Mouse (Mus musculus) liver, embryonic 13.5 days (tissue): ENCODE results near the gene Rhobtb1. TPM values are rescaled to one million over a fixed set of nuclear protein-coding genes. Genes with fewer than 3 reads are reported as not detected.
A peak's percentile ranks its signal among the peaks of the same experiment; 100 is the strongest.

Experiments
- ATAC-seq: fragments of 200-750 bp; cut with Nextera tagmentation; 2 replicates; pipeline ENCODE4 v1.8.0; 2017; ENCODE audit warnings: low read depth, mild to moderate bottlenecking, moderate number of reproducible peaks, moderate library complexity
- DNase-seq: peaks from one replicate; pipeline ENCODE4 v3.0.0; 2022
- H3K27ac ChIP-seq: fragments of 300-500 bp; sonication (generic); 2 replicates; pipeline ENCODE4 v1.5.1; 2015; ENCODE audit warnings: moderate library complexity, mild to moderate bottlenecking, inconsistent platforms
- H3K27me3 ChIP-seq: fragments of 300-500 bp; sonication (generic); 2 replicates; pipeline ENCODE4 v1.6.1; 2015; ENCODE audit warnings: mild to moderate bottlenecking, inconsistent platforms
- H3K36me3 ChIP-seq: fragments of 300-500 bp; sonication (generic); 2 replicates; pipeline ENCODE4 v1.6.1; 2015; ENCODE audit warnings: mild to moderate bottlenecking, inconsistent platforms
- H3K4me1 ChIP-seq: fragments of 300-500 bp; sonication (generic); replicated peaks from 2 replicates; pipeline ENCODE4 v1.6.1; 2015; ENCODE audit warnings: inconsistent platforms
- H3K4me2 ChIP-seq: fragments of 300-500 bp; sonication (generic); 2 replicates; pipeline ENCODE4 v1.6.1; 2015; ENCODE audit warnings: inconsistent platforms, mild to moderate bottlenecking, moderate library complexity
- H3K4me3 ChIP-seq: fragments of 300-500 bp; sonication (generic); replicated peaks from 2 replicates; pipeline ENCODE4 v1.5.1; 2015; ENCODE audit warnings: mild to moderate bottlenecking, inconsistent platforms
- H3K9ac ChIP-seq: fragments of 300-500 bp; sonication (generic); 2 replicates; pipeline ENCODE4 v1.6.1; 2015; ENCODE audit warnings: mild to moderate bottlenecking, inconsistent platforms
- H3K9me3 ChIP-seq: fragments of 300-500 bp; sonication (generic); replicated peaks from 2 replicates; pipeline ENCODE4 v1.6.1; 2016; ENCODE audit warnings: inconsistent platforms
- WGBS: fragments of 180-500 bp; shearing (Covaris S2); methylation state at CpG from one replicate; pipeline ENCODE4 v1.1.7; 2015; ENCODE audit not compliant: insufficient replicate concordance; 5-methylcytosine and 5-hydroxymethylcytosine counted together
- polyA plus RNA-seq: library from polyadenylated mRNA; unstranded; fragments of >200 nt; fragmentation: Nextera tagmentation; extraction: Ambion mirVana; gene quantifications from 2 replicates; pipeline ENCODE4 v1.2.1, GENCODE M21; 2015

Gene Rhobtb1
- polyA plus RNA-seq, 1 experiment from 2014 or later: 7.2 TPM

GRCm38 (mm10) chr10:69247311-69248033, 96.2 kb downstream of the Rhobtb1 start:
- Histone ChIP-seq H3K27me3 (no peaks in the 10 kb centered on the region), H3K4me3 (no peak overlapping the region), H3K36me3 (peaks cover 9% of the 10 kb centered on the region; the same call in 1 of the 2 replicates), H3K4me1 (peaks cover 5% of the 10 kb centered on the region), H3K9ac (no peak overlapping the region), H3K9me3 (no peaks in the 10 kb centered on the region), H3K4me2 (no peak overlapping the region), H3K27ac (no peak overlapping the region)
- no peak for ATAC-seq
- no peak for DNase-seq
- WGBS: 71% methylated on average over 7 of the region's 7 CpGs

GRCm38 (mm10) chr10:69248261-69249160, 97.3 kb downstream of the Rhobtb1 start:
- Histone ChIP-seq H3K4me1 (peaks cover 14% of the 10 kb centered on the region), H3K4me3 (no peak overlapping the region), H3K9ac (no peak overlapping the region), H3K4me2 (no peak overlapping the region), H3K36me3 (peaks cover 9% of the 10 kb centered on the region; the same call in 1 of the 2 replicates), H3K27me3 (no peaks in the 10 kb centered on the region), H3K27ac (no peak overlapping the region), H3K9me3 (no peaks in the 10 kb centered on the region)
- 82% methylated on average over 29 of the region's 29 CpGs for whole genome bisulfite sequencing
- DNase-seq (no peak), ATAC-seq (no peak)

GRCm38 (mm10) chr10:69251254-69251653, 100.0 kb downstream of the Rhobtb1 start:
- H3K36me3 ChIP-seq: peaks cover 9% of the 10 kb centered on the region; the same call in 1 of the 2 replicates
- WGBS: 70% methylated on average over 6 of the region's 6 CpGs

GRCm38 (mm10) chr10:69252112-69253074, 101.2 kb downstream of the Rhobtb1 start:
- no peak for ATAC-seq
- peaks cover 36% of the 10 kb centered on the region for H3K4me1 ChIP-seq
- WGBS: 68% methylated on average over 17 of the region's 17 CpGs
- DNase-seq: no peak
- H3K4me2 ChIP-seq: no peak overlapping the region
- no peak overlapping the region for H3K4me3 ChIP-seq
- H3K36me3 ChIP-seq: peaks cover 9% of the 10 kb centered on the region; the same call in 1 of the 2 replicates
- H3K9me3 ChIP-seq: no peaks in the 10 kb centered on the region
- no peaks in the 10 kb centered on the region for H3K27me3 ChIP-seq
- H3K9ac ChIP-seq: no peak overlapping the region
- peak overlapping the region; percentile 69 for H3K27ac ChIP-seq

More at GRCm38 (mm10) chr10:69251254-69251653, 100.0 kb downstream of the Rhobtb1 start:
- no peak overlapping the region for H3K9ac ChIP-seq
- no peak overlapping the region for H3K27ac ChIP-seq
- no peaks in the 10 kb centered on the region for H3K27me3 ChIP-seq
- H3K4me3 ChIP-seq: no peak overlapping the region
- peaks cover 36% of the 10 kb centered on the region for H3K4me1 ChIP-seq
- no peaks in the 10 kb centered on the region for H3K9me3 ChIP-seq
- ATAC-seq (no peak), DNase-seq (no peak)
- H3K4me2 ChIP-seq: no peak overlapping the region

- Histone ChIP-seq H3K4me2 (no peak overlapping the region), H3K27me3 (no peaks in the 10 kb centered on the region), H3K9me3 (no peaks in the 10 kb centered on the region), H3K9ac (no peak overlapping the region), H3K27ac (peak overlapping the region; percentile 69), H3K4me3 (no peak overlapping the region), H3K36me3 (peaks cover 9% of the 10 kb centered on the region; the same call in 1 of the 2 replicates), H3K4me1 (peaks cover 36% of the 10 kb centered on the region)
- DNase-seq: no peak
- peak; percentile 24; the same call in 1 of the 2 replicates for ATAC-seq
- 51% methylated on average over 5 of the region's 5 CpGs for WGBS
These were observed 101.9 kb downstream of the Rhobtb1 start for GRCm38 (mm10) chr10:69253075-69253685.

- H3K4me2 ChIP-seq: no peak overlapping the region
- ATAC-seq (no peak), DNase-seq (no peak)
- peak overlapping the region; percentile 69 for H3K27ac ChIP-seq
- H3K36me3 ChIP-seq: peaks cover 9% of the 10 kb centered on the region; the same call in 1 of the 2 replicates
- H3K9ac ChIP-seq: no peak overlapping the region
- WGBS: 50% methylated on average over 5 of the region's 5 CpGs
- no peaks in the 10 kb centered on the region for H3K27me3 ChIP-seq
- H3K4me1 ChIP-seq: peaks cover 36% of the 10 kb centered on the region
- no peaks in the 10 kb centered on the region for H3K9me3 ChIP-seq
- H3K4me3 ChIP-seq: no peak overlapping the region
These were observed 102.4 kb downstream of the Rhobtb1 start for GRCm38 (mm10) chr10:69253686-69254080.

GRCm38 (mm10) chr10:69254390-69254847, 103.2 kb downstream of the Rhobtb1 start:
- peak overlapping the region; percentile 69; the same call in 1 of the 2 replicates for H3K27ac ChIP-seq
- no peaks in the 10 kb centered on the region for H3K27me3 ChIP-seq
- no peaks in the 10 kb centered on the region for H3K9me3 ChIP-seq
- H3K9ac ChIP-seq: no peak overlapping the region
- H3K4me2 ChIP-seq: no peak overlapping the region
- H3K4me3 ChIP-seq: no peak overlapping the region
- DNase-seq (no peak), ATAC-seq (0 out of 2 replicates have a peak, but pooled peaks have one; percentile 19)
- H3K4me1 ChIP-seq: peaks cover 38% of the 10 kb centered on the region
- H3K36me3 ChIP-seq: peaks cover 7% of the 10 kb centered on the region; the same call in 1 of the 2 replicates
- WGBS: 11% methylated on average over 8 of the region's 8 CpGs

GRCm38 (mm10) chr10:69255594-69255993, 104.4 kb downstream of the Rhobtb1 start:
- no peak overlapping the region for H3K4me2 ChIP-seq
- peak; percentile 43; the same call in 1 of the 2 replicates for ATAC-seq
- H3K4me1 ChIP-seq: peaks cover 38% of the 10 kb centered on the region
- no peak overlapping the region for H3K27ac ChIP-seq
- H3K4me3 ChIP-seq: no peak overlapping the region
- no peak for DNase-seq
- WGBS: 24% methylated on average over 5 of the region's 5 CpGs
- H3K27me3 ChIP-seq: no peaks in the 10 kb centered on the region
- H3K36me3 ChIP-seq: no peaks in the 10 kb centered on the region
- no peaks in the 10 kb centered on the region for H3K9me3 ChIP-seq
- no peak overlapping the region for H3K9ac ChIP-seq

GRCm38 (mm10) chr10:69257592-69258133, 106.4 kb downstream of the Rhobtb1 start:
- H3K4me2 ChIP-seq: no peak overlapping the region
- H3K27me3 ChIP-seq: no peaks in the 10 kb centered on the region
- H3K9ac ChIP-seq: no peak overlapping the region
- H3K27ac ChIP-seq: no peak overlapping the region
- H3K4me3 ChIP-seq: no peak overlapping the region
- H3K9me3 ChIP-seq: no peaks in the 10 kb centered on the region
- ATAC-seq (no peak), DNase-seq (no peak)
- WGBS: 42% methylated on average over 6 of the region's 6 CpGs
- no peaks in the 10 kb centered on the region for H3K36me3 ChIP-seq
- H3K4me1 ChIP-seq: peaks cover 35% of the 10 kb centered on the region

GRCm38 (mm10) chr10:69258588-69258987, 107.4 kb downstream of the Rhobtb1 start:
- Histone ChIP-seq H3K4me1 (peaks cover 31% of the 10 kb centered on the region), H3K27ac (peak overlapping the region; percentile 39; the same call in 1 of the 2 replicates), H3K36me3 (no peaks in the 10 kb centered on the region), H3K9me3 (no peaks in the 10 kb centered on the region), H3K4me2 (no peak overlapping the region), H3K9ac (no peak overlapping the region), H3K4me3 (no peak overlapping the region), H3K27me3 (no peaks in the 10 kb centered on the region)
- 69% methylated on average over 9 of the region's 9 CpGs for WGBS
- DNase-seq (no peak), ATAC-seq (no peak)
